Mouse (Mus musculus) regulatory T cell (primary cell): ENCODE measurements around the gene Mgl2.

Experiments
- in situ Hi-C: fragments of 300-600 bp; cut with MboI, MseI; formaldehyde crosslinking; loops from one replicate; pipeline ENCODE4 v1.15.1; 2025; ENCODE audit warnings: high pct_unique_total_duplicates

The Mgl2 gene

DNA sequence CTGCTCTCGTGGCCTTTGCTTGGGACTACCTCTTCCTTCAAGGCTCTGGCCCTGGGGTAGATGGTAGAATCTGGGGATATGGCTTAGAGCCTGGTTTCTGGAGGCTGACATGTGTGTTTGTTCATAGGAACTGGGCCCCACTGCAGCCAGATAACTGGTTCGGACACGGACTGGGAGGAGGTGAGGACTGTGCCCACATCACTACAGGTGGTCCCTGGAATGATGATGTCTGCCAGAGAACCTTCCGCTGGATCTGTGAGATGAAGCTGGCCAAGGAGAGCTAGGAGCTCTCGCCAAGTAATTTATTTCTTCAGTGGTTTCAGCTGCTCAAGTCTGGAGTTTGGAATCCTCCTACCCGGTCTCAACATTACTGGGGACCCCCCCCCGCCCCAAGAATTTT, 40.2 kb downstream of the Mgl2 start:
- in situ Hi-C loops = loop anchor here (5.0 kb wide), 1 partner anchor 33 kb away; no protein-coding TSS in a partner anchor

GRCm38 (mm10) chr11:70171181-70171580, 41.1 kb downstream of the Mgl2 start:
- in situ Hi-C loops = loop anchor here (5.0 kb wide), 1 partner anchor 34 kb away; no protein-coding TSS in a partner anchor

DNA sequence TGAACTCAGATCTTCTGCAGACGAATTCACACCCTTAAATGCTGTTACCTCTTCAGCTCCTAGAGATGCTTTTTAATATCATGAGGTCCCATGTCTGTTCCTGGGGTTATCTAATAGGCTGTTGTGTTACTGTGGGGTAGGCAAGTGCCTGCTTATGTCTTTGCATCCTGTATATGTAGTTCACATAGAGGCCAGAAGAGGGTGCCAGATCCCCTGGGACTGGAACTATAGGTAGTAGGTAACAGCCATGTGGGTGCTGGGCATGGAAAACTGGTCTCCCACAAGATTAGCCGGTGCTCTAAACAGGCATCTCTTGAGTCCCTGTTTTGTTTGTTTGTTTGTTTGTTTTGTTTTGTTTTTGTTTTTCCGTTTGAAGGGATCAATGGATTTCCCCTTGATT, 41.7 kb downstream of the Mgl2 start:
- in situ Hi-C loops = loop anchor here (5.0 kb wide), 1 partner anchor 35 kb away; no protein-coding TSS in a partner anchor

DNA sequence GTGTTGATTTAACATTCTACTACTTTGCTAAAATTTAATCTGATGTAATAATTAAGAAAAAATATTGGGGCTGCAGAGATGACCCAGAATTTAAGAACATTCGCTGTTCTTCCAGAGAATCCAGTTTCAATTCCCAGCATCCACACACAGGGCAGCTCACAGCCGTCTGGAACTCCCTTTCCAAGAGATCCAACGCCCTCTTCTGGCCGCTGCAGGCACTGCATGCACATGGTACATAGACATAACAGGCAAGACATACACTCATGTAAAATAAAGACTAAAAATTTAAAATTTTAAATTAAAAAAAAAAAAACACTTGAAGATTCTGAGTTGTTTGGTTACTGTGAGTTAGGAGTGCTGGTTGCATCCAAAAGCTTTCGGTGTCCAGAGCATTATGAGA, 42.2 kb downstream of the Mgl2 start:
- in situ Hi-C loops = loop anchor here (5.0 kb wide), 1 partner anchor 35 kb away; no protein-coding TSS in a partner anchor

- in situ Hi-C loops = loop anchor here (5.0 kb wide), 1 partner anchor 37 kb away; no protein-coding TSS in a partner anchor
These were observed 44.4 kb downstream of the Mgl2 start for GRCm38 (mm10) chr11:70174491-70174890.

GRCm38 (mm10) chr11:70177647-70178046, 47.5 kb downstream of the Mgl2 start:
- in situ Hi-C loops = no loop called here

- in situ Hi-C loops = no loop called here
These were observed 48.2 kb downstream of the Mgl2 start for GRCm38 (mm10) chr11:70178311-70178710.

GRCm38 (mm10) chr11:70178756-70179155, 48.6 kb downstream of the Mgl2 start:
- in situ Hi-C loops = no loop called here

GRCm38 (mm10) chr11:70179401-70179800, 49.3 kb downstream of the Mgl2 start:
- in situ Hi-C loops = no loop called here

DNA sequence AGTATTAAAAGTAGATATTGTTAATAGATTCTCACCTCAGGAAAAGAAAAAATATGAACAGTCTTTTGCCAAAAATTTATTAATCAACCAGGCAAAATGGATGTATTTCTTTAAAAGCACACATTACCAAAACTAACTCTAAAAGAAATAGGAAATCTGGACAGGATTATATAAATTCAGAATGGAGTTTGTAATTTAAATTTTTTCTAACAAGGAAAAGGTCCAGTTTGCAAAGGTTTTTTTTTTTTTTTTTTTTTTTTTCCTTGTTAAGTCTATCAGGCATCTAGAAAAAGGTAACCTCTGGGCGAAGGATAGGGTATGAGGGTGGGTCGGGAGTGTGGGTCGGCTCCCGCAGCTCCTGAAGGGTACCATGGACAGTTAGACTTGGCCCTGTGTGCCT, 50.4 kb downstream of the Mgl2 start:
- in situ Hi-C loops = no loop called here

DNA sequence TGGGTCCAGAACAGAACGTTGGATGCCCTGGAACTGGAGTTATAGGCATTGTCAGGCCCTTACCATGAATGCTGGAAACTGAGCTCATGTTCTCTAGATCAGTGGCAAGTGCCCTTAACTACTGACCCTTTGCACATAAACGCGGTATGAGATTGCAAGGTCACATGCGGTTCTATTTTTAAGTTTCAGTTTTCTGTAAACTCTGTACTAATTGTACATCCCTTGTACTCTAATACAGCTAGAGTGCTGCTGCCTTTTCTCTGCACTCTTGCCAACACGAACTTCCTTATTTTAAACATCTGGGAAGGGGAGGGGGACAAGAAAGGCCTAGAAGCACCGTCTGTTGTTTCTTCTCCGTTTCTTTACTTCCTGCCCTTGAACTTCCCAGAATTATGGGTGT, 55.0 kb downstream of the Mgl2 start:
- in situ Hi-C loops = no loop called here
